ENCODE assay signal across 9 mouse cellular contexts in genomic region chr13:30272040-30272686, GRCm38 (mm10).
DNase-seq lines count a peak whose midpoint lies in the region; ATAC-seq and TF ChIP-seq lines count a peak whose summit lies in the region.
"Had no signal": no experiment of that assay in that cellular context is flagged by ENCODE, and none has a peak within 500 bp of the region (broad histone marks: within the 10 kb centered on the region; RNA-seq: fewer than 3 reads in every experiment).

No protein-coding gene starts in this region.

- DNase-seq in kidney, adult 18-20 months: peak; percentile 44
- no peak for DNase-seq in kidney, adult 11 months
- DNase-seq in c-Kit-positive CD71-negative TER-119-negative erythroid progenitor cells, embryonic 14.5 days (ENCODE audit: low read depth): peak; percentile 34
- DNase-seq in heart, postnatal 10 days: peak; percentile 54 to 72
- peak; percentile 38 to 73 for DNase-seq in kidney, postnatal 36 days
- no peak for DNase-seq in natural killer cell, adult 2 months (ENCODE audit: low spot score in 2 of 2)

- WGBS in midbrain, embryonic 13.5 days: 21% methylated on average over 6 of the region's 6 CpGs

- H3K4me2 ChIP-seq in midbrain, embryonic 13.5 days (replicated peaks): no peak overlapping the region
- H3K4me2 ChIP-seq: liver, embryonic 15.5 days had no signal

- no peak overlapping the region for H3K9ac ChIP-seq in midbrain, embryonic 13.5 days (replicated peaks)
- H3K9ac ChIP-seq: liver, embryonic 15.5 days had no signal

- H3K27ac ChIP-seq in midbrain, embryonic 13.5 days: no peak overlapping the region
- H3K27ac ChIP-seq: liver, embryonic 15.5 days had no signal

- ATAC-seq in midbrain, embryonic 13.5 days: peak; percentile 67

- no peaks in the 10 kb centered on the region for H3K4me1 ChIP-seq in E14TG2a.4 (replicated peaks; ENCODE audit: low read depth, low read length)
- H3K4me1 ChIP-seq in midbrain, embryonic 13.5 days (replicated peaks): no peaks in the 10 kb centered on the region
- H3K4me1 ChIP-seq: liver, embryonic 15.5 days had no signal

- no peak overlapping the region for H3K4me3 ChIP-seq in E14TG2a.4 (replicated peaks; ENCODE audit: low read length)
- H3K4me3 ChIP-seq in midbrain, embryonic 13.5 days (replicated peaks): no peak overlapping the region
- H3K4me3 ChIP-seq: liver, embryonic 15.5 days had no signal

- H3K27me3 ChIP-seq in E14TG2a.4 (ENCODE audit: insufficient read depth, low read length): no peaks in the 10 kb centered on the region
- H3K27me3 ChIP-seq in midbrain, embryonic 13.5 days: no peaks in the 10 kb centered on the region
- H3K27me3 ChIP-seq: liver, embryonic 15.5 days had no signal

- intact Hi-C loops in heart, postnatal 10 days (cut with DNase I): loop anchor here (1.0 to 5.0 kb wide), 2 partner anchors 75 to 258 kb away; no protein-coding TSS in a partner anchor

- peaks cover 5% of the 10 kb centered on the region for H3K9me3 ChIP-seq in E14TG2a.4 (ENCODE audit: low read length)
- H3K9me3 ChIP-seq in midbrain, embryonic 13.5 days: no peaks in the 10 kb centered on the region
- H3K9me3 ChIP-seq: liver, embryonic 15.5 days had no signal

- peak; percentile 94 for TF ChIP-seq CTCF in E14TG2a.4 (conservative IDR thresholded peaks at IDR 0.05; ENCODE audit: low read length)

- H3K36me3 ChIP-seq in E14TG2a.4 (ENCODE audit: insufficient read depth, low read length): no peaks in the 10 kb centered on the region
- H3K36me3 ChIP-seq in midbrain, embryonic 13.5 days: no peaks in the 10 kb centered on the region
- H3K36me3 ChIP-seq: liver, embryonic 15.5 days had no signal

Comparison
In these comparisons a context has a peak if more than half of its experiments do, and no peak if none do; other contexts are left out.
1. DNase-seq: peak in kidney, adult 18-20 months (single experiment), c-Kit-positive CD71-negative TER-119-negative erythroid progenitor cells, embryonic 14.5 days (single experiment), heart, postnatal 10 days (2 of 2) and kidney, postnatal 36 days (2 of 2); none in kidney, adult 11 months (single experiment) and natural killer cell, adult 2 months (0 of 2).